Mouse (Mus musculus) limb, embryonic 14.5 days (tissue): ENCODE measurements around the gene Tfcp2l1. TPM values are rescaled to one million over a fixed set of nuclear protein-coding genes. Genes with fewer than 3 reads are reported as not detected.
"Not testable (repeated sequence)": the region's sequence is repeated elsewhere in the genome, so short reads cannot be mapped to it uniquely, and the experiment has no call there.

Source experiments
- ATAC-seq: fragments of 200-750 bp; cut with Nextera tagmentation; 2 replicates; pipeline ENCODE4 v1.8.0; 2017; ENCODE audit warnings: low read depth, moderate number of reproducible peaks, moderate TSS enrichment; ENCODE audit not compliant: low FRiP score
- DNase-seq: peaks from one replicate; pipeline ENCODE4 v3.0.0-alpha.2; 2015; ENCODE audit warnings: low spot score
- H3K27ac ChIP-seq: fragments of 300-500 bp; sonication (generic); replicated peaks from 2 replicates; pipeline ENCODE4 v1.5.1; 2014; ENCODE audit warnings: low read depth, mild to moderate bottlenecking, low read length, moderate library complexity, mixed read lengths
- H3K27me3 ChIP-seq: fragments of 300-500 bp; sonication (generic); 2 replicates; pipeline ENCODE4 v1.6.1; 2014; ENCODE audit warnings: low read length, mixed read lengths; ENCODE audit not compliant: control insufficient read depth, insufficient read depth
- H3K36me3 ChIP-seq: fragments of 300-500 bp; sonication (generic); 2 replicates; pipeline ENCODE4 v1.6.1; 2014; ENCODE audit warnings: mild to moderate bottlenecking, low read length, moderate library complexity, mixed read lengths; ENCODE audit not compliant: control insufficient read depth, insufficient read depth
- H3K4me1 ChIP-seq: fragments of 300-500 bp; sonication (generic); 2 replicates; pipeline ENCODE4 v1.6.1; 2014; ENCODE audit warnings: antibody characterized with exemption, low read length, mixed read lengths; ENCODE audit not compliant: control insufficient read depth, insufficient read depth
- H3K4me2 ChIP-seq: fragments of 300-500 bp; sonication (generic); replicated peaks from 2 replicates; pipeline ENCODE4 v1.6.1; 2014; ENCODE audit warnings: low read depth, mild to moderate bottlenecking, low read length, moderate library complexity; ENCODE audit not compliant: severe bottlenecking
- H3K4me3 ChIP-seq: fragments of 300-500 bp; sonication (generic); replicated peaks from 2 replicates; pipeline ENCODE4 v1.5.1; 2014; ENCODE audit warnings: low read length
- H3K9ac ChIP-seq: fragments of 300-500 bp; sonication (generic); 2 replicates; pipeline ENCODE4 v1.6.1; 2014; ENCODE audit warnings: mild to moderate bottlenecking, low read depth, low read length, moderate library complexity; ENCODE audit not compliant: severe bottlenecking
- H3K9me3 ChIP-seq: fragments of 300-500 bp; sonication (generic); 2 replicates; pipeline ENCODE4 v1.6.1; 2016; ENCODE audit warnings: low read length; ENCODE audit not compliant: control insufficient read depth
- POLR2A ChIP-seq: fragments of 200-500 bp; IDR thresholded peaks from 2 replicates; pipeline ENCODE4 v1.8.0; 2012; ENCODE audit warnings: inconsistent platforms, mild to moderate bottlenecking, moderate library complexity, borderline replicate concordance; ENCODE audit not compliant: insufficient read depth, insufficient read length; ENCODE audit errors: extremely low read depth
- WGBS: fragments of 180-500 bp; shearing (Covaris S2); extraction: QIAGEN DNeasy Blood & Tissue Kit; methylation state at CpG from one replicate; pipeline ENCODE4 v1.1.7; 2014; 5-methylcytosine and 5-hydroxymethylcytosine counted together
- polyA plus RNA-seq, 2 experiments: library from polyadenylated mRNA; depleted of rRNA in 1 of 2; stranded (reverse) in 1 of 2; unstranded in 1 of 2; fragments of >200 nt; fragmentation: Nextera tagmentation in 1 of 2; extraction: Ambion mirVana in 1 of 2; gene quantifications; 2 replicates each; pipeline versions ENCODE4 v1.2.1 to v1.2.3; 2012 to 2014

Tfcp2l1 gene
- polyA plus RNA-seq, 2 experiments = 0.38 to 0.67 TPM

- TF ChIP-seq POLR2A = no peak
- H3K4me1 ChIP-seq = no peaks in the 10 kb centered on the region
- H3K27ac ChIP-seq = no peak overlapping the region
- H3K4me3 ChIP-seq = no peak overlapping the region
- DNase-seq (no peak), ATAC-seq (no peak)
- WGBS = 79% methylated on average over 2 of the region's 2 CpGs
- H3K27me3 ChIP-seq = no peaks in the 10 kb centered on the region
- no peak overlapping the region for H3K9ac ChIP-seq
- no peak overlapping the region for H3K4me2 ChIP-seq
- H3K36me3 ChIP-seq = peaks cover 80% of the 10 kb centered on the region
- H3K9me3 ChIP-seq = no peaks in the 10 kb centered on the region
Observed at GRCm38 (mm10) chr1:118595395-118595794, 32.4 kb upstream of the Tfcp2l1 start.

- no peaks in the 10 kb centered on the region for H3K4me1 ChIP-seq
- DNase-seq (no peak), ATAC-seq (no peak)
- no peak overlapping the region for H3K4me2 ChIP-seq
- no peak overlapping the region for H3K9ac ChIP-seq
- no peak overlapping the region for H3K4me3 ChIP-seq
- no peak for TF ChIP-seq POLR2A
- no peaks in the 10 kb centered on the region for H3K27me3 ChIP-seq
- no peaks in the 10 kb centered on the region for H3K9me3 ChIP-seq
- WGBS = 97% methylated on average over 2 of the region's 2 CpGs
- H3K36me3 ChIP-seq = peaks cover 87% of the 10 kb centered on the region
- no peak overlapping the region for H3K27ac ChIP-seq
Observed at GRCm38 (mm10) chr1:118597475-118598213, 30.1 kb upstream of the Tfcp2l1 start.

- no peak overlapping the region for H3K4me3 ChIP-seq
- H3K36me3 ChIP-seq = peaks cover 87% of the 10 kb centered on the region
- no peak overlapping the region for H3K4me2 ChIP-seq
- WGBS = 86% methylated on average over 3 of the region's 3 CpGs
- no peak for ATAC-seq
- no peak overlapping the region for H3K27ac ChIP-seq
- H3K4me1 ChIP-seq = no peaks in the 10 kb centered on the region
- DNase-seq = no peak
- no peaks in the 10 kb centered on the region for H3K27me3 ChIP-seq
- no peaks in the 10 kb centered on the region for H3K9me3 ChIP-seq
- TF ChIP-seq POLR2A = no peak
- H3K9ac ChIP-seq = no peak overlapping the region
Observed at GRCm38 (mm10) chr1:118598339-118598738, 29.4 kb upstream of the Tfcp2l1 start.

GRCm38 (mm10) chr1:118613631-118614183 lies 14.0 kb upstream of the Tfcp2l1 start:
- no peak for ATAC-seq
- no peak overlapping the region for H3K27ac ChIP-seq

GRCm38 (mm10) chr1:118621055-118621454 lies 6.7 kb upstream of the Tfcp2l1 start:
- H3K27me3 ChIP-seq, H3K4me1 ChIP-seq, H3K27ac ChIP-seq, DNase-seq, H3K4me2 ChIP-seq, ATAC-seq, H3K9me3 ChIP-seq, H3K4me3 ChIP-seq, H3K9ac ChIP-seq, H3K36me3 ChIP-seq: not testable (repeated sequence)
- 87% methylated on average over 4 of the region's 5 CpGs for WGBS

More at GRCm38 (mm10) chr1:118613631-118614183, 14.0 kb upstream of the Tfcp2l1 start:
- H3K36me3 ChIP-seq = peaks cover 19% of the 10 kb centered on the region
- WGBS = 93% methylated on average over 3 of the region's 3 CpGs
- no peak overlapping the region for H3K4me3 ChIP-seq
- H3K27me3 ChIP-seq = no peaks in the 10 kb centered on the region
- H3K4me1 ChIP-seq = no peaks in the 10 kb centered on the region
- no peaks in the 10 kb centered on the region for H3K9me3 ChIP-seq
- TF ChIP-seq POLR2A = no peak
- no peak overlapping the region for H3K4me2 ChIP-seq
- DNase-seq = no peak
- H3K9ac ChIP-seq = no peak overlapping the region

GRCm38 (mm10) chr1:118622857-118623256 lies 4.9 kb upstream of the Tfcp2l1 start:
- ATAC-seq (no peak), DNase-seq (no peak)
- WGBS = 77% methylated on average over 3 of the region's 3 CpGs
- Histone ChIP-seq H3K27me3 (peaks cover 6% of the 10 kb centered on the region; the same call in 1 of the 2 replicates), H3K9ac (no peak overlapping the region), H3K4me3 (no peak overlapping the region), H3K9me3 (no peaks in the 10 kb centered on the region), H3K4me2 (no peak overlapping the region), H3K4me1 (peaks cover 4% of the 10 kb centered on the region; the same call in 1 of the 2 replicates), H3K36me3 (no peaks in the 10 kb centered on the region), H3K27ac (no peak overlapping the region)
- no peak for TF ChIP-seq POLR2A
